Mouse (Mus musculus) hindbrain, embryonic 13.5 days (tissue): ENCODE measurements at regions not wholly inside any gene's neighbourhood (a gene's known extent, or its start where the extent isn't known, plus 50 kb on each side); places are given as distances from the start of the nearest gene placed in this dataset.

Source experiments
- ATAC-seq: fragments of 200-750 bp; cut with Nextera tagmentation; 2 replicates; pipeline ENCODE4 v1.8.0; 2017; ENCODE audit warnings: moderate TSS enrichment; ENCODE audit not compliant: low FRiP score
- H3K27ac ChIP-seq: fragments of 300-500 bp; sonication (generic); 2 replicates; pipeline ENCODE4 v1.5.1; 2015; ENCODE audit warnings: inconsistent platforms, mild to moderate bottlenecking, moderate library complexity
- H3K27me3 ChIP-seq: fragments of 300-500 bp; sonication (generic); 2 replicates; pipeline ENCODE4 v1.6.1; 2015; ENCODE audit warnings: mild to moderate bottlenecking, inconsistent platforms
- H3K36me3 ChIP-seq: fragments of 300-500 bp; sonication (generic); 2 replicates; pipeline ENCODE4 v1.6.1; 2015; ENCODE audit warnings: mild to moderate bottlenecking, inconsistent platforms
- H3K4me1 ChIP-seq: fragments of 300-500 bp; sonication (generic); replicated peaks from 2 replicates; pipeline ENCODE4 v1.6.1; 2015; ENCODE audit warnings: inconsistent platforms
- H3K4me2 ChIP-seq: fragments of 300-500 bp; sonication (generic); 2 replicates; pipeline ENCODE4 v1.6.1; 2015; ENCODE audit warnings: inconsistent platforms, mild to moderate bottlenecking, moderate library complexity
- H3K4me3 ChIP-seq: fragments of 300-500 bp; sonication (generic); 2 replicates; pipeline ENCODE4 v1.5.1; 2015; ENCODE audit warnings: mild to moderate bottlenecking, inconsistent platforms
- H3K9ac ChIP-seq: fragments of 300-500 bp; sonication (generic); 2 replicates; pipeline ENCODE4 v1.6.1; 2015; ENCODE audit warnings: mild to moderate bottlenecking, inconsistent platforms
- H3K9me3 ChIP-seq: fragments of 300-500 bp; sonication (generic); 2 replicates; pipeline ENCODE4 v1.6.1; 2016; ENCODE audit warnings: inconsistent platforms
- WGBS: fragments of 180-500 bp; shearing (Covaris S2); methylation state at CpG from one replicate; pipeline ENCODE4 v1.1.7; 2015; 5-methylcytosine and 5-hydroxymethylcytosine counted together

DNA sequence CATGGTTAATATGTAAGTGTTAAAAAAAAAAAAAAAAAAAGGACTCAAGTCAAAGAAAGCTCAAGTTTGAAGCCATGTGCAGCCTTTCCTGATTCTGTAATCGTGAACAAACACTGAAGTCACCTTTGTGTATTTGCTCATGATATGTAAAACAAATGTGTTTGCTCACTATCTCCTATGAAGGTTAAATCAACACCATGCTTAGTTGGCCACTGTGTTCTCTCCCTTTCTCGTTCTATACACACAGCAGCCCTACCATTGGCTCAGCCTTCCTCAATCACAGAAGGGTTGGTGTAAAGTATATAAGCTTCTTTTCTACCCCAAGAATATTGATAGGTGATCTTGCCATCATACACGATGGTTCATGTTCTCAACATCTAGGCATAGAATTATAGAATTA lies 409.7 kb upstream of the Atp2b1 start:
- no peak overlapping the region for H3K4me2 ChIP-seq
- H3K4me1 ChIP-seq, result no peaks in the 10 kb centered on the region
- ATAC-seq, result no peak
- H3K27me3 ChIP-seq, result no peaks in the 10 kb centered on the region
- H3K4me3 ChIP-seq, result no peak overlapping the region
- H3K9me3 ChIP-seq, result no peaks in the 10 kb centered on the region
- no peaks in the 10 kb centered on the region for H3K36me3 ChIP-seq
- 89% methylated on average over 3 of the region's 3 CpGs for WGBS
- no peak overlapping the region for H3K27ac ChIP-seq
- H3K9ac ChIP-seq, result no peak overlapping the region

DNA sequence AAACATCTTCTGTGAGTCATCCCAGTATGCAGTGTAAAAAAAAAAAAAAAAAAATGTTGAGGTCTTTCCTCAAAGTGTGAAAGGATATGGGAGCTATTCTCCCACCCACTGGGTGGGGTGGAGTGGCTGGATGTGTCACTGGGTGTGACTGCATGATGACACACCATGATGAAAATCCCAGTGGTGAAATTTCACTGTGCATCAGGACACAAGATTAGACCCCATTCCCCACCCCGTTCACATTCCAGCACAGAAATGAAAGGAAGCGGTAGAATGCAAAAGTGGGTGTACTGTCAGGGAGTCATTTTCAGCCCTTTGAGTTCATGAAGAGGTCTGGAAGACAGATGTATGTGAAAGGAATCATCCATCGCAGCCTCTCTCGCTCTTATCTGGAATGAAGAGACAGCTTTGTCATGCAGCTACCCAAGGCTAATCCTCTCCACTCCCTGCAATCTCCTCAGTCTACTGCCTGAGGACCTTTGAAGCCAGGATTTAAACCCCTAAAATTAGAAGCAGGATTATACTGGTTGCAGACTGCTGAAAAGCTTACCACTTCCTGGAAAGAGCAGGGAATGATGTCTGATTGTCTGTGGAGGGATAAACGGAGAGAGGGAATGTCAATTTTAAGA lies 405.6 kb upstream of the Atp2b1 start:
- H3K27me3 ChIP-seq, result no peaks in the 10 kb centered on the region
- no peaks in the 10 kb centered on the region for H3K9me3 ChIP-seq
- H3K4me2 ChIP-seq, result no peak overlapping the region
- no peak overlapping the region for H3K27ac ChIP-seq
- no peak overlapping the region for H3K9ac ChIP-seq
- ATAC-seq, result no peak
- no peak overlapping the region for H3K4me3 ChIP-seq
- WGBS, result 72% methylated on average over 5 of the region's 5 CpGs
- H3K4me1 ChIP-seq, result no peaks in the 10 kb centered on the region
- no peaks in the 10 kb centered on the region for H3K36me3 ChIP-seq

DNA sequence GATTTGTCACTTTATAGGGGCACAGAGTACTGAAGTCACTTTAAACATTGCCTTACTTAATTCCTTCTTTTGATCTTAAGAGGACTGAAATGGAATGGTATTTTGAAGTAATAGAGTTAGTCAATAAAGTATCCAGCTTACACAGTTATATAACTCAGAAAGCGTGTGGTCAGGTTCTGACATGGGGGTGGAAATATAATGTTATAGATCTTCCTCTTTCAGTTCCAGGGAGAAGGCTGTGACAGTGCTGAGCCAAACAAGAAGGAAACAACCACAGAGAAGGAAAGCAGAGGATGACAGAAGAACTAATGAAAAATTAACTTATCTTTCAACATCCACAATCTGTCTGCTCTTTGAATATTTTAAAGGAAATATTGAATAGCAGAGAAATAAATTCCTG lies 399.4 kb upstream of the Atp2b1 start:
- H3K9ac ChIP-seq, result no peak overlapping the region
- no peak overlapping the region for H3K4me3 ChIP-seq
- H3K4me2 ChIP-seq, result no peak overlapping the region
- H3K9me3 ChIP-seq, result no peaks in the 10 kb centered on the region
- ATAC-seq, result no peak
- no peaks in the 10 kb centered on the region for H3K36me3 ChIP-seq
- H3K4me1 ChIP-seq, result no peaks in the 10 kb centered on the region
- no peak overlapping the region for H3K27ac ChIP-seq
- no peaks in the 10 kb centered on the region for H3K27me3 ChIP-seq
- WGBS, result 95% methylated on average over 1 of the region's 1 CpGs

DNA sequence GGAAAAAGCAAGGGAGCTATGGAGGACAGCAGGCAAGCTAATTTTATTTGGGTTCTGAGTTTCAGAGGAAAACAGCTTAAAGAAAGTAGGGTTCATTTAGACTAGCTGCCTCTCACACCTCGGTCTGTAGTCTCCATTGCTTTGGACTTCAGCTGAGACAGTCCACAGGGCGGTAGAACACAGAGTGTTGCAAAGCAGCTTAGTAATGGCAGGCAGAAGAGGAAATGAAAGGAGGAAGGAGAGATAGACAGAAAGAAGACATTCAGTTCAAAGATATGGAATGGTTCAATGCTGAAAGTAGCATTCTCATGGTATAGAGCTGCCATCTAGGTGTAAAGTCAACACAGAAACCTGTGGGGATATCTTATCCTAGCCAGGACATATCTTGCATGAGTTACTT lies 396.6 kb upstream of the Atp2b1 start:
- H3K9ac ChIP-seq, result no peak overlapping the region
- 90% methylated on average over 2 of the region's 2 CpGs for WGBS
- no peak overlapping the region for H3K27ac ChIP-seq
- H3K4me3 ChIP-seq, result no peak overlapping the region
- no peaks in the 10 kb centered on the region for H3K27me3 ChIP-seq
- H3K4me1 ChIP-seq, result no peaks in the 10 kb centered on the region
- ATAC-seq, result no peak
- H3K9me3 ChIP-seq, result no peaks in the 10 kb centered on the region
- no peaks in the 10 kb centered on the region for H3K36me3 ChIP-seq
- no peak overlapping the region for H3K4me2 ChIP-seq

DNA sequence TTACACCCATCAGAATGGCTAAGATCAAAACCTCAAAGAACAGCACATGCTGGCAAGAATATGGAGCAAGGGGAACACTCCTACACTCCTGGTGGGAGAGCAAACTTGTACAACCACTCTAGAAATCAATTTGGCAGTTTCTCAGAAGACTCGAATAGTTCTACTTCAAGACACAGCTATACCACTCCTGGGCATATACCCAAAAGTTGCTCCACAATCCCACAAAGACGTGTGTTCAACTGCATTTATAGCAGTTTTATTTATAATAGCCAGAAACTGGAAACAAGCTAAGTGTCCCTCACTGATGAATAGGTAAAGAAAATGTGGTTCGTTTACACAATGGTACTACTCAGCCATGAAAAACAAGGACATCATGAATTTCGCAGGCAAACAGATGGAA lies 384.6 kb upstream of the Atp2b1 start:
- no peak overlapping the region for H3K4me2 ChIP-seq
- H3K27ac ChIP-seq, result no peak overlapping the region
- peaks cover 4% of the 10 kb centered on the region; the same call in 1 of the 2 replicates for H3K9me3 ChIP-seq
- H3K9ac ChIP-seq, result no peak overlapping the region
- no peaks in the 10 kb centered on the region for H3K36me3 ChIP-seq
- ATAC-seq, result no peak
- no peaks in the 10 kb centered on the region for H3K4me1 ChIP-seq
- H3K4me3 ChIP-seq, result no peak overlapping the region
- WGBS, result 80% methylated on average over 4 of the region's 4 CpGs
- H3K27me3 ChIP-seq, result no peaks in the 10 kb centered on the region

DNA sequence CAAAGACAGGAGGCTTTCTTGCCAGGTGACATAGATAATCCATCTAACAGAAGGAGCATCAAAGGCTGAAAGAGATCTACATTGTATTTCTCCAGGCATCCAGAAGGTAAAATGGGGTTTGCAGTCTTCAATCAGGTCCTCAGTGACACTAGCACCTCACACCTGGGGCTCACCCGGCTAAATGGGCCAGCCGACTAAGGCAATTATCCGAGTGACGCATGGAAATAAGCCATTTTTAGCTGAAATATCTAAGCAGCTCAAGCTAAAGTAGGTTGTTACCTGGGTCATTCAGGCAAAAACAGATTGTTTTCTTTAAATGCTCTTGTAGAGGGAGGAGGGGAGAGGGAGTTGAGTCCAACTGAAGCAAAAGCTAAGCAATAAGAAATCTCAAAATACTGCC lies 382.8 kb upstream of the Atp2b1 start:
- Histone ChIP-seq H3K27me3 (no peaks in the 10 kb centered on the region), H3K36me3 (no peaks in the 10 kb centered on the region), H3K4me1 (no peaks in the 10 kb centered on the region), H3K27ac (no peak overlapping the region), H3K4me3 (no peak overlapping the region), H3K9ac (no peak overlapping the region), H3K9me3 (no peaks in the 10 kb centered on the region), H3K4me2 (no peak overlapping the region)
- ATAC-seq, result no peak
- WGBS, result 88% methylated on average over 4 of the region's 4 CpGs

DNA sequence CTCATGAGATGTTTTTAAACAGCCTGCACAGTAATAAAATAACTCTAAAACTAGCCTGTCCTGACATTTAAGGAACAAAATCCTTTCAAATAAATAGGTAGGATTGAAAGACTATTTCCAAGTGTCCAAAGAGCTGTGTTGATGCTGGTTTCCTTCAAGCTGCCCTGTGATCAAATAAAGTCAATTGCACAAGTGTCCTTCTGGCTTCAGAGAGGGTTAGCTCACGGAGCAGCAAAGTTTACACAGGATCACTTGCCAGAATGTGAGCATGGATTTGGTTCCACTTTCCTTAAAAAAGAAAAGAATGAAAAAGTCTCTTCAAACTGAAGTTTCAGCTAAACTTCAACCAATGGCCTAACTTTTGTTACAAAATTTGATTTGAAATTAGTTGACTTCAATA lies 375.5 kb upstream of the Atp2b1 start:
- Histone ChIP-seq H3K27me3 (no peaks in the 10 kb centered on the region), H3K4me1 (peaks cover 5% of the 10 kb centered on the region; the same call in 1 of the 2 replicates), H3K4me3 (no peak overlapping the region), H3K9me3 (no peaks in the 10 kb centered on the region), H3K27ac (no peak overlapping the region), H3K36me3 (no peaks in the 10 kb centered on the region), H3K9ac (no peak overlapping the region), H3K4me2 (no peak overlapping the region)
- 70% methylated on average over 1 of the region's 1 CpGs for WGBS
- ATAC-seq, result no peak

DNA sequence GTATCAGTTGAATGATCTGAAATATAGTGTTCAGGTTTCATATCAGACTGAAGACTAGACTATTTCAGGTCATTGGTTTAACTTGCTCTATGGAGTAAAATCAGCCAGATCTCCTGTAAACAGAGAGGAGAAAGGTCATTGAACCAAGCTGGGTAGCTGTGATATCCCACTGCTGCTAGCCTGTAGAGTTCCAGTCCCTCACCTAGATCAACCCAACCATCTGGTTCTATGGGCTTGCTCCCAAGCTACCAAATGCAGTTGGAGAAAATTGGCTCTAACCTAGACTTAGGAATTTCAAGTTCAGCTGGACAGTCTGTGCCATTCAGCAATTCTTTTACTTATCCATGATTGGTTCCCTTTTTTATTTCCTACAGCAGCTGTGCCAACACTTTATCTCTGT lies 373.1 kb upstream of the Atp2b1 start:
- Histone ChIP-seq H3K4me2 (no peak overlapping the region), H3K27me3 (no peaks in the 10 kb centered on the region), H3K4me3 (no peak overlapping the region), H3K9me3 (no peaks in the 10 kb centered on the region), H3K9ac (no peak overlapping the region), H3K4me1 (peaks cover 9% of the 10 kb centered on the region), H3K36me3 (no peaks in the 10 kb centered on the region), H3K27ac (no peak overlapping the region)
- no peak for ATAC-seq

DNA sequence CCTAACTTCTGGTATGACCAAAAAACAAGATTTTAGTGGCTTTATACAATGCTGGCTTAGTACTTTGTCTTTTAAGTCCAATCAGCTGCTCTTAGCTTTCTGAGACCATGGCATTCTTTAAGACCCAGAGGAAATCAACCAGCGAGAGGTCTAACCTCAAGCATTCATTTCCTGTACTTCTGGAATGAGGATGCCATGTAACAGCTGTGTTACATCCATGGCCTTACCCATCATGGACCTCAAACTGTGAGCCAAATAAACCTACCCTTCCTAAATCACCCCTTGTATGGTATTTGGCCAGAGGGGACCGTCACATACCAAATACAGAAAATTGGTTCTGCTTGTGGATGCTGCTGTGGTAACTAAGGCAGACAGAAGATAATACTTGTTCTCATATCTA lies 372.1 kb upstream of the Atp2b1 start:
- Histone ChIP-seq H3K27ac (no peak overlapping the region), H3K9ac (no peak overlapping the region), H3K4me1 (peaks cover 9% of the 10 kb centered on the region), H3K4me2 (no peak overlapping the region), H3K4me3 (no peak overlapping the region), H3K27me3 (no peaks in the 10 kb centered on the region), H3K9me3 (no peaks in the 10 kb centered on the region), H3K36me3 (no peaks in the 10 kb centered on the region)
- WGBS, result 91% methylated on average over 2 of the region's 2 CpGs
- ATAC-seq, result no peak

DNA sequence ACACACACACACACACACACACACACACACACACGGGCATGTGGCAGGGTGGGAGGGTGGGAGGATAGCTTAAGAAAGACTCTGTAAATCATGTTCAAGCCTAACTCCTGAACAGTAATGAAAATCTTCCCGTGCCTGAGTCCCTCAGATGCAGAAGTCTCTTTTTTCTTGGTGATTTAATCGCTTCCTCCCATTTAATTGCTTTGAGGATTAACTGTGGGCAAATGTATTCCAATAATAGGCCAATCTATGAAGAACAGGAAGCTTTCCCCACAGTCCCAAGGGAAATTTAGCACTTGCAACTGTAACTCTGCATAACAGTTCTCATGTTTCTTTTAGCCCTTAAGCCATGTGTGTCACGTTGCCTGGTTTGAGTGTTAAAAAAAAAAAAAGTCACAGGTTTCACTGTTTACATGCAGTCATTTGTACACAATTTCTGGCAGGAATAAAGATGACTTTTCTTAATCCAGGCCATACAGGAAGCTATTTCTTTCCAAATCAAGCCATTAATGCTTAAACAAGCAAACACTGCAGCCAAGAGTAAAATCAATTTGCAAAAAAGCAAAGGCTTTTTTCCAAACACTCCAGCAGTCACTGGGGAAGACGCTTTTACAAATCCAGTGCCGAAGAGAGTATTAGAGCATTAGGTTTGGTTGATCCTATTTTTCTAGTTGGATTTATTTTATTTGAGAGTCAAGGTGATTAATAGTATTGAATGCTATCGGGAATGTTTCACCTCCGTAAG lies 370.8 kb upstream of the Atp2b1 start:
- peak; percentile 86; the same call in 1 of the 2 replicates for ATAC-seq
- Histone ChIP-seq H3K27ac (peak overlapping the region; percentile 79), H3K9ac (no peak overlapping the region), H3K4me3 (no peak overlapping the region), H3K36me3 (no peaks in the 10 kb centered on the region), H3K9me3 (no peaks in the 10 kb centered on the region), H3K4me1 (peaks cover 9% of the 10 kb centered on the region), H3K27me3 (no peaks in the 10 kb centered on the region), H3K4me2 (no peak overlapping the region)
- WGBS, result 35% methylated on average over 8 of the region's 8 CpGs

DNA sequence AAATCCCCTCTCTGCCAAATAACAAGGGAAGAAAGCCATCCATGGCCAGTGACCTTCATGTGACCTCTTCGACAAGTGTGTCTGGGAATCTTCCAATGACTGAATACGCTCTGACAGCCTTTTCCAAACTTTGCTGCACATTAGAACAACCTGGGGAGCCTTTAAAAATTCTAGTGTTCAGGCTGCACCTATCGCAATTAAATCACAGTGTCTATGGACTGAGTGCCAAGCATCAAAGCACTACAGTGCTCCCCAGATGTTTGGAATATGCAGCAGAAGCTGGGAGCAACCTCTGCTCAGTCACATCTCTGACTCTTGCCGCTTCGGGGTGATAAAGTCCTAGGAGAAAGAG lies 370.2 kb upstream of the Atp2b1 start:
- no peaks in the 10 kb centered on the region for H3K9me3 ChIP-seq
- H3K4me3 ChIP-seq, result no peak overlapping the region
- H3K9ac ChIP-seq, result no peak overlapping the region
- no peaks in the 10 kb centered on the region for H3K27me3 ChIP-seq
- WGBS, result 62% methylated on average over 5 of the region's 5 CpGs
- peaks cover 9% of the 10 kb centered on the region for H3K4me1 ChIP-seq
- 0 out of 2 replicates have a peak, but pooled peaks have one; percentile 39 for ATAC-seq
- no peak overlapping the region for H3K4me2 ChIP-seq
- no peaks in the 10 kb centered on the region for H3K36me3 ChIP-seq
- peak overlapping the region; percentile 79 for H3K27ac ChIP-seq

DNA sequence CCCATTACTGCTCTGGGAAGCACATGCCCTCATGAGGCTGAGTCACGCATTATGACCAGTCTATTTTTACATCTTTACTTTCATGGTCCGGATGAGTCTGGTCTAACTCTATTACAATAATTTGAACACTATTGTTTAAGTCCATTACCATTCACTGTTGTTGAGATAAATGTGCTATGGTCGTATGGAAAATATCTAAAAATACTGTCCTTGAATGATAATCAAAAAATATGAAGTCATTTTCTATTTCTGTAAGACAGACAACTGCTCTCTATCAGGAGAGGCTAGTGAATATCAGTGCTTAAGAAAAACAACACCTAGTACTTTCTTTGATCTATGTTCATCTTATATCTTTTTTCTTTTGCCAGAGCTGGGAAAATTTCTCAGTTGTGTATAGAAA lies 359.6 kb upstream of the Atp2b1 start:
- H3K27me3 ChIP-seq, result no peaks in the 10 kb centered on the region
- 88% methylated on average over 3 of the region's 3 CpGs for WGBS
- no peaks in the 10 kb centered on the region for H3K36me3 ChIP-seq
- no peak overlapping the region for H3K4me3 ChIP-seq
- no peak overlapping the region for H3K27ac ChIP-seq
- no peaks in the 10 kb centered on the region for H3K4me1 ChIP-seq
- H3K4me2 ChIP-seq, result no peak overlapping the region
- H3K9me3 ChIP-seq, result no peaks in the 10 kb centered on the region
- no peak for ATAC-seq
- no peak overlapping the region for H3K9ac ChIP-seq

DNA sequence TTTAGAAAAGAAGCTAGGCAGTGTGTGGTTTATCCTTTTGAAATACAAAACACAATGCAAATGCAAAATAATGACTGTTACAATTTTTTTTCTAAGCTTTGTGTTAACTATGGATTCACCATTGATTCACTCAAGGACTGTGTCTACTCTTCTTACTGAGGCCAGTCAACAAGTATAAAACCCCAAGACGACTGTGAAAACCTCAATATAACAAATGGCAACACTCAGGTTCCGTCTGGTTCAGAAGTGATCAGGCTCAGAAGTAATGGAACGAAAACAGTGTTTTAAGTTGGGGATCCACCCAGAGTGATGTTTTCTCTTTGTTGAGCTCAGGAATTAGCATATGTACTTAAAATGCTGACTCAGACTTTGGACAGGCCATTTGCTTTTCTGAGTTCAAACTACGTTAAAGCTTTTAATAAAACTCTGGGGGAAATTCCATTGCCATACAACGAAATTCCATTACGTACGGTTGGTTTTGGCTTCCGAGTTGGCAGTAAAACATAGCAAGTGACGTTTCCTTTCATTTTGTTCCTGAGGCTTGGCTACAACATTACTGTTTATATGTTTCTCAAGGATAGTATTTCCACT lies 356.6 kb upstream of the Atp2b1 start:
- Histone ChIP-seq H3K9me3 (no peaks in the 10 kb centered on the region), H3K4me2 (no peak overlapping the region), H3K4me3 (no peak overlapping the region), H3K27ac (no peak overlapping the region), H3K4me1 (no peaks in the 10 kb centered on the region), H3K27me3 (no peaks in the 10 kb centered on the region), H3K9ac (no peak overlapping the region), H3K36me3 (no peaks in the 10 kb centered on the region)
- 86% methylated on average over 9 of the region's 9 CpGs for WGBS
- no peak for ATAC-seq
